Mouse (Mus musculus) cerebellum, adult 18-20 months (tissue): ENCODE data around the gene Mkln1.
A peak's percentile ranks its signal among the peaks of the same experiment; 100 is the strongest.
"Not testable (repeated sequence)": the region's sequence is repeated elsewhere in the genome, so short reads cannot be mapped to it uniquely, and the experiment has no call there.

ENCODE experiments used
- DNase-seq, 2 experiments: peaks; one replicate each; pipeline ENCODE4 v3.0.0; 2021

Gene Mkln1

DNA sequence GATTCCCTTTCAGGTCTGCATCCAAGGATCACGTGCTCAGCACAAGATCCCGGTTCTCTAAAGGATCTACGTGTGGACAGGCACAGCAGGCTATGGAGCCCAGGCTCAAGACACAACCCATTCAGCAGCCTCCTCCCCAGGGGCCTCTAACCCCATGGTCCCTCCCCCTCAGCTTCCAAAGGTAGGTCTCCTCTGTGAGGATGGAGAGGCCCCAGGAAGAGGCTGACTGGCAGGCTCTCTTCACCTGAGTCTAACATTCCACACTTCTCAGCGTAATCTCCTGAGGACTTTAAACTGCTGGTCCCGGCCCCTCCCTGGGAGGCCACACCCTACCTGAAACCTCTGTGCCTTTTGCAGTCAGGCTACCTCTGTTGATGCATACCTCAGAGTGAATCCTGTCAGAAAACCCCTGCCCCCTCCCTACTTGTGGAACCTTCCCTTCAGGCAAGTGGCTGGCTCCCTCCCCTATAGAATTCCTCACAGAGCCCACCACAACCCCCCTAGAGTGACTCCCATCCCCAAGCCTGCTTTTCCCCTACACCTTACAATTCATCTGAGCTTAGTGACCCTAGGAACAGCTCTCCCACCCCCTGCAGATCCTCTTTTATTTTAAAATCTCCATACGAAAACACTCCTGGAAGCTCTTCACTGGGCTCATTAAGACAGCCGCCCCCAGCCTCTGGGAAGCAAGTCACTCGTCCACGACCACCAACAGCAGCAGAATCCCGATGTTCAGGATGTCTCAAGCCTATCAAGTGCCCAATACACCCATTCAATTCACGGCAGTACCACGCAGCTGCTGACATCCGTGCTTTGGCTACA is 161.8 kb downstream of the Mkln1 start:
- no peak for DNase-seq

- not testable (repeated sequence) for DNase-seq
Observed at GRCm38 (mm10) chr6:31561948-31562347, 163.4 kb downstream of the Mkln1 start.

GRCm38 (mm10) chr6:31562371-31563080 is 164.0 kb downstream of the Mkln1 start:
- DNase-seq: no peak

DNA sequence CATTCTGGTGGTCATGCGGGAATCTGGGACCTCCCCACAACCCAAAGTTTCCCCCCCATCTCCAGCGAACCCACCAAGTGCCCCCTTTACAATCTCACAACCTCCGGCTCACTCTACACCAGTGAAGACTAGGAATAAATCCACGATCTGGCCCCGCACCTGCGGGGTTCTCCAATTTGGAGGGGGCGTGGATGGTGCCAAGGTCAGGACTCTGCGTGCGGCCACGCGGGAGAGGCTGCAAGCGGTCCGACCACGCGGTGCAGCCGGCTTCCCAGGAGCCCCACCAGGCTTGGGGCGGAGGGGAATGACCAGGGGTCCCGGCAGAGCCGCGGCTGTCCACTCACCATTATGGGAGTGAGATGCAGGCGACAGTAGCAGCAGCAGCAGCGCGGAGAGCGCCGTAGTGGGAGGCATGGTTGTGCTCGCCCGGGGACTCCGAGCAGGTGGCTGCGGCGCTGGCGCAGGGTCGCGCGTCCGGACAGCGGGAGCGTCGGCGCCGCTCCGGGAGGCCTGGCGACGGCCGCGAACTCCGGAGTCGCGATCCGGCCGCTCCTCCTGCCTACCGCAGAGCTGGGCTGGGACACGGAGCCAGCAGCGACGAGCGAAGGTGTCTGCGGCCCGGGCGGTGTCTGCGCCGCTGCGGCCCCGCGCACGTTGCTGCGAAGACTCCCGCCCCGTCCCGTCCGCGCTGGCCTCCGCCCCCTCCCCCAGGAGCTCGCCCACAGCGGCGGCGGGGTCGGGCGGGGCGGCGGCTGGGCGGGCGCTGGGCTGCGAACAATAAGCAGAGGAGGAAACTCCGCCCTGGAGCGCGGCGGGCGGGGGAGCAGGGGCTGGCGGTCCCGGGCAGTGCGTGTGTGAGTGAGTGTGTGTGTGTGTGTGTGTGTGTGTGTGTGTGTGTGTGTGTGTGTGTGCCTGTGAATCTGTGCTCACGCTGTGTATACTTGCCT is 165.0 kb downstream of the Mkln1 start, which contains the start of gene Podxl:
Podxl (minus strand) TSS at position 747 of the 947 bp plus-strand sequence.
- DNase-seq: peak; percentile 28 to 40

GRCm38 (mm10) chr6:31564182-31564531 is 165.6 kb downstream of the Mkln1 start:
- no peak for DNase-seq

DNA sequence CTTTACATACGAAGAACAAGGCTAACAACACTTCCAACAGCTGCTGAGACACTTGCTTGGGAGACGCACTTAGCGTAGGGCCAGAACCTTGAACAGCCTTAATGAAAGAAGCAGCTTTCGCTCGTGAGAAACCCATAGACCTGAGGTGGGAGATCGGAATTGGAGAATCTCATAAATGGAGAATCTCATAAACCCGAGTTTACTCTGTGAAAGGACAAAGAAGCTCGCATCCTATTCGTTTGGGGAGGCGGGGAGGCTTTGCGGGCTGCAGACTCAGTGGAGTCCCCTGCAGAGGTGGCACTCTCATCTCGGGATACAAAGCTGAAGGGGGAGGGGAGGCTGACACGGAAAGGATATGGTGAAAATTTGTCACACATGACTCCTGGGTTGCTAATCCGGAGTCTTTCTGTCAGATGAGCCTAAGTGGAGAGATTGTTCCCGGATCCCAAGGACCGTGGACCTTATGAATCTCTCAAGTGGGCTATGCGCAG is 166.4 kb downstream of the Mkln1 start:
- peak in 1 of 2 experiments; percentile 6 for DNase-seq
